Mouse (Mus musculus): ENCODE data around the gene Gm14569.

Gene Gm14569

GRCm38 (mm10) chrX:36491730-36492129 is at the start of gene Gm14569:
Gm14569 (minus strand) TSS chrX:36491830.
- no peak for DNase-seq (ENCODE audit: low spot score)

DNA sequence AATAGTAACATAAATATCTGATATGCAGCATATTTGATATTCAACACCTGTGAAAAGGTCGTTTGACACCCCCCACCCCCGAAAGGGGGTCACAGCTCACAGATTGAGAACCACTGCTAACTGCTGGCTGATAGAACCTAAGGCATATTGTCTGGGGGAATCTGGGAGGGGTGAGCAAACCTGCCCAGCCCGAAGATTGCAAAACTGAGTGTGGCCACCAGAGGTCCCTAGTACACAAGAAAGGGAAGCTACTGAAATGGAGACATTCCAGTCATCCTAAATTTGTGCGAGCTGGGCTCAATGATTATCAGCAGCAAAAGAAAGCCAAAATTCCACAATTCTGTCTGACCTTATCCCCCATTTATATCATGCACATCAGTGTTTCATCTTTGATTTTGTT is 42.9 kb upstream of the Gm14569 start:
- peak; percentile 43 for DNase-seq (ENCODE audit: low spot score)

- no peak for DNase-seq (ENCODE audit: low spot score)
Measured at GRCm38 (mm10) chrX:36533744-36534143, 42.1 kb upstream of the Gm14569 start.

GRCm38 (mm10) chrX:36530251-36530650 is 38.6 kb upstream of the Gm14569 start:
- no peak for DNase-seq (ENCODE audit: low spot score)

DNA sequence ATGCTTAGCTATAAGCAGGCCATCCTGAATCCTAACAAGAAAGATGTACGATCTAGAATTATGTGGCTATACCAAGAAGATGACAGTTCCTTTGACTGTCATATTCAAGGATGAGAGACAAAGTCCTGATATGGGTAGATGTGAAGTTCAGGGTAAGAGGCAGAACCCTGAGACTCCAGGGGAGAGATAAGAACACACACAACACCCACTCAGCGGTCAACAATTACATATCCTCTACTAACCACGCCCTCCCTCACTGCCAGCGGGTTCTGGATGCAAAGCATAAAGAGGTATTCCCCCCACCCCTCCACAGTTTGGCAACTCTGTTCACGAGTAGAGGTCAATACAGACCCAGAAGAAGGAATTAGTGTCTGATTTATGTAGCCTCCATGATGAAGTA is 32.1 kb upstream of the Gm14569 start:
- no peak for DNase-seq (ENCODE audit: low spot score)

DNA sequence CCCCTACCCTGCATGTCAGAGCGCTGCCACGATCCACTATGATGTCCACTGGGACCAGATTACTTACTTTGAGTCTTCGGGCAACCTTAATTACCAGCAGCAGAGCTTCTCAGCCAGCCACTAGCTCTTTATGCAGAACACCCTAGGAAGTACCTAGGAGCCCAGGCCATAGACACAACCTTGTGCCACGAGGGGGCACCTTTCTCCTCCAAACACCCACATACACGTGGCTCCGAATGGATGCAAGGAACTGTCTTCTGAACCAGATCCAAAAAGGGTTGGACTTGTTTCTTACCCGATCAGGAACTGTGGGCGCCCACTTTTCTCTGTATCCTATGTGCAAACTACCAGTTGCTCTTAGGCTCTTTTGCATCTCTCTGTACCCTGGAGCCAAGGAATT is 22.1 kb upstream of the Gm14569 start:
- peak; percentile 22 for DNase-seq (ENCODE audit: low spot score)

GRCm38 (mm10) chrX:36513231-36513630 is 21.6 kb upstream of the Gm14569 start:
- peak; percentile 15 for DNase-seq (ENCODE audit: low spot score)

- DNase-seq (ENCODE audit: low spot score): no peak
Measured at GRCm38 (mm10) chrX:36506863-36507262, 15.2 kb upstream of the Gm14569 start.

DNA sequence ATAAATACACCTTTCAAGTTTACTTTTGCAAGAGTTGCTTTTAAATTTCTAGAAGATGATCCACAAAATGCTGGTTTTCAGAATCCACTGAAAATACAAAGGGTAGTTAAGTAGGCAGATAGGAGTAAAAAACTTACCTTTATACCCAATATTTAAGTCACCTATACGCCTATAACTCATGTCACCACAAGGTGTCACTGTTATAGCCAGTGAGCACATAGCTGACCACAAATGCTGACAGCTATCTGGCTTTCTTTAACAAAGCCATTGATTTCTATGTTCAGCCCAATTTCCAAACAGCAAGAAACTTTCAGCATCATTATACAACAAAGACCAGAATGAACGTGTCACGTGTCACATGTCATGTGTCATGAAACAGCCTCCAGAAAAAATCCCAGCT is 2.1 kb downstream of the Gm14569 start:
- DNase-seq (ENCODE audit: low spot score): no peak

- DNase-seq (ENCODE audit: low spot score): no peak
Measured at GRCm38 (mm10) chrX:36487996-36488395, 3.6 kb downstream of the Gm14569 start.

DNA sequence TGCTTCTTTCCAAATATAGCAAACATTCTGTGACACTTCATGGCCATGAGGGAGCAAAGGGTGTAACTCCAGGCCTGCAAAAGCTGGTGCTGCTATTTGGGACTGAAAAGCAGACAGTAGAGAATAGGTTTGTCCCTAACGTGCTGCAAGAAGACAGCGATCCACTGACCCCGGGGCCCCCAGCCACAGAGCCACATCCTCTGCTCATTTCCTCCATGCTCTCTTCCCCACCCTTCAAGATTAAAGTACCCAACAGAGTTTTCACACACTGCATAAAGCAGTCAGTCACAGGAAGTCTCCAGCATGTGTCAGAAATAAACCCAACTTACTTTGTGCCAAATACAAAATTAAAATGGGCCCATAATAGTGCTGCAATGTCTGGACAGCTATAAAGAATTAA is 16.8 kb downstream of the Gm14569 start:
- no peak for DNase-seq (ENCODE audit: low spot score)

DNA sequence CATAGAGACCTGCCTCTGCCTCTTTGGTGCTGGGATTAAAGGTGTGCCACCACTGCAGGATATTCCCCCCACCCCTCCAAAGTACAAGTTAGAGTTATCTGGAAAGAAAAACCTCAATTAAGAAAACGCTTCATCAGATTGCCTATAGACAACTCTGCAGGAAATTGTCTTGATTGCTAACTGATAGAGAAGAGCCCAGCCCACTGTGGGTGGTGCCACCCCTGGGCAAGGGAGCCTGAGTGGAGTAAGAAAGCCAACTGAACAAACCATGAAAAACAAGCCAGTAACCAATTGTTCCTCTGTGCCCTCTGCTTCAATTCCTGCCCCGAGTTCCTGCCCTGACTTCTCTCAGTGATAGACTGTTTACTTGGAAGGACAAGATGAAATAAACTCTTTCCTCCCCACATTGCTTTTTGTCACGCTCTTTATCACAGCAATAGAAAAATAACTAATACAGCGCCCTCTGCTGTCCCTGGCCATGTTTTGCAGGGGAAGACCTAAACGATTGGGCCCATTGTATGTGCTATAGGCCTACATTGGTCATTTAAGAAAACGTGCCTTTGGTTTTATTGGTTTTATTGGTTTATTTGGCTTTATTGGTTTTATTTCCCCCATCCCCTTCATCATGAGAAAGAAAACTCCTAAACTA is 17.4 kb downstream of the Gm14569 start:
- no peak for DNase-seq (ENCODE audit: low spot score)

- DNase-seq (ENCODE audit: low spot score): no peak
Measured at GRCm38 (mm10) chrX:36456031-36456430, 35.6 kb downstream of the Gm14569 start.

DNA sequence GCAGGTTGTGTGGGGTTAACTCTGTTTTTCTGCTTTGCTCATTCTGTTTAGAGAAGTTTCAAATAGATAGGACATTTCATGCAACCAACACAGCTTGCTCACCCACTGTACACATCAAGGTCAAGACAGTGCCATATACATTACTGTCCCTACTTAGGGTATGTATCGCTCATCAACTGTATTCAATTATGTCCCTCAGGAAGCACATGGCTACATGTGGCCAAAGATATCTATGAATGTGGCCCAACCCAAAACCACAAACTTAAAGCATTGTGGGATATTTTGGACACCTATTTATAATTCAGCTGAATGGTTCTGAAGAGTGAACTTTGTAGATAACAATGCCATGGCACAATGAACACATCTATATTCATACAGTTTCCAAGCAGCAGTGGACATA is 53.7 kb downstream of the Gm14569 start:
- DNase-seq (ENCODE audit: low spot score): no peak

DNA sequence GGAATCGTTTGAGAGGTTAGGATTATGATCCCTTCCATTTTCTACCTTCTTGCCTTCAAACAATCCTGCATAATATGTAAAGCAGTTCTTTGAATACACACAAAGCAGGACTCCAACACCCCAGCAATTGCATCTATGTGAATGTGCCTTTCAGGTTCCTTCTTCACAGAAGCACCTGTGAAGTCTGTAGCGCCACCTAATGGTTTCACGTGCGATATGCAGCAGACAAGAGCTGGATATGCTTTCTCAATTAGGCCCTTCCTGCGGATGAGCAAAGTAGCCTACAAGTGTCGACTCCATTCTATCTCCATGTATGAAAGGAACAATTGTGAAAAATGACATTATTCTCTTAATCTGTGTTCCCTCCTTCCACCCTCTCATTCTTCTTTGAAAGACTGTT is 56.6 kb downstream of the Gm14569 start:
- DNase-seq (ENCODE audit: low spot score): peak; percentile 8

DNA sequence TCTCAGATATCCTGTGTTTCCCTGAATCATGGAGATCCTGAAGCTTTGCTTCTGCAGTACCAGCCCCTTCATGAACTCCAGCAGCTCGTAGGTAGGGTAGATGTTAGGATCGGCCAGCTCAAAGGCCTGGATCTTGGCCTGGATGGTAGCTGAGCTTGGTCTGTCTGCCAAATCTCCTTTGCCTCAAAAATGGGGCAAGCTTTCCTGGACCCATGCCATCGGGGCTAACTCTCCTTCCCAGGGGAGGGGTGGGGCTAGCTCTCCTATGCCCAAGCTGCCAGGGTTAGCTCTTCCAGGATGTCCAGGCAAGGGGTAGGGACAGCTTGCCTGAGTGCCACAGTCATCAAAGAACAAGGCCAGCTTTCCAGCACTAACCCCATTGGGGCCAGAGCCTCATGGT is 72.5 kb downstream of the Gm14569 start:
- no peak for DNase-seq (ENCODE audit: low spot score)

- DNase-seq (ENCODE audit: low spot score): no peak
Measured at GRCm38 (mm10) chrX:36402316-36402715, 89.3 kb downstream of the Gm14569 start.

- DNase-seq (ENCODE audit: low spot score): peak; percentile 33
Measured at GRCm38 (mm10) chrX:36400980-36401379, 90.7 kb downstream of the Gm14569 start, which contains the start of gene Gm6268. Gm6268 (plus strand) TSS chrX:36401280.

DNA sequence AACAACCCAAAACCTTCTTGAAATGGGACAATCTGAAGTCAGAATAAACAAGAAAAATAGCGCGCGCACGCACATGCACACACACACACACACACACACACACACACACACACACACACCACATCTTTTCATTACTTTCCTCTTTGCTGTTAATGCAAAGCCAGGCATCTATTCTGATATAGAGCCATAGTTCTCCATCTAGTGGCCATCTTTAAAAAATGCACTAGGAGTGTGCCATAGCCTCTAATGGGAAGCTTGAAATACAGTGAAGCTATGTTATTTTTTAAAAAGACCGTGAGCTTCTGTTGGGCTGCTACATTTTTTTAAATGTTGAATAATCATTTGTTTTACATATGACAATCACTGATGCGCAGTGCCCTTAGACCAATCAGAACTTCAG is 98.4 kb downstream of the Gm14569 start:
- DNase-seq (ENCODE audit: low spot score): no peak

DNA sequence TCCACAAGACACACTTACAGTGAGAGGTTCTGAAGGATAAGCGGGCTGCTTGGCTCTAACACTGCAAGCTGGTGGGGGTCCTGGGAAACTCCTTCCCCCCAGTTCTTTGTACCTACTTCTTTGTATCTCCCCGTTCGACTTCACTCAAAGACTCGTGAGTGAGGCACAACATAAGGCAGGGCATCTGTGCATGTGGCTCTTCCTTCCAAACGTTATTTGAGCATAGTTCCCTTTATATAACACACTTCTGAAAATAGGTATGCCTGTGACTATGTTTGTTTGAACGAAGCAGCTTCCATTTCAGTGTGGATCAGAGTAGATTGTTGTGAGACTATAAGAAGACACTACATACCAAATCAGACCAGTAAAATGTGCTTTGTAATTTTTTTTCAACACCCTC is 99.0 kb downstream of the Gm14569 start:
- no peak for DNase-seq (ENCODE audit: low spot score)

- DNase-seq (ENCODE audit: low spot score): no peak
Measured at GRCm38 (mm10) chrX:36390503-36390902, 101.1 kb downstream of the Gm14569 start.

- no peak for DNase-seq (ENCODE audit: low spot score)
Measured at GRCm38 (mm10) chrX:36389971-36390370, 101.7 kb downstream of the Gm14569 start.

DNA sequence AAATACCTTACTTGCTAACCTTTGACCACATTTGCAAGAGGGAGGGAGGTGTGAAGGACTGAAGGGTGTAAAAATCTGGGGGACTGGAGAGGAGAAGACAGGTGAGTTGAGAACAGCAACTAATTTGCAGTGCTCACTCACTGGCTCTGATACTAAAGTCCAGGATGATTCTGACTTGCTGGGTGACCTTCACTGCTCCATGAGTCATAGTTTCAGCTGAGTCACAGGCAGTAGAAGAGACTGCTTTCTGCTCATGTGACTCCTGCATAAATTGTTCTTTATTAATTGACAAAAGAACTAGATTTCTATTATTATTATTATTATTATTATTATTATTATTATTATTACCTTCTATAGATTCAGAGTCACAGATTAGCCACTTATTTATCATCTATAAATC is 106.3 kb downstream of the Gm14569 start:
- no peak for DNase-seq (ENCODE audit: low spot score)
